Mouse (Mus musculus): ENCODE measurements at regions not wholly inside any gene's neighbourhood (a gene's known extent, or its start where the extent isn't known, plus 50 kb on each side); places are given as distances from the start of the nearest gene placed in this dataset.
"Not testable (repeated sequence)": the region's sequence is repeated elsewhere in the genome, so short reads cannot be mapped to it uniquely, and the experiment has no call there.

- intact Hi-C loops (cut with DNase I): no loop called here
Measured at GRCm38 (mm10) chr17:47271979-47272677, 96.6 kb upstream of the Mrps10 start.

DNA sequence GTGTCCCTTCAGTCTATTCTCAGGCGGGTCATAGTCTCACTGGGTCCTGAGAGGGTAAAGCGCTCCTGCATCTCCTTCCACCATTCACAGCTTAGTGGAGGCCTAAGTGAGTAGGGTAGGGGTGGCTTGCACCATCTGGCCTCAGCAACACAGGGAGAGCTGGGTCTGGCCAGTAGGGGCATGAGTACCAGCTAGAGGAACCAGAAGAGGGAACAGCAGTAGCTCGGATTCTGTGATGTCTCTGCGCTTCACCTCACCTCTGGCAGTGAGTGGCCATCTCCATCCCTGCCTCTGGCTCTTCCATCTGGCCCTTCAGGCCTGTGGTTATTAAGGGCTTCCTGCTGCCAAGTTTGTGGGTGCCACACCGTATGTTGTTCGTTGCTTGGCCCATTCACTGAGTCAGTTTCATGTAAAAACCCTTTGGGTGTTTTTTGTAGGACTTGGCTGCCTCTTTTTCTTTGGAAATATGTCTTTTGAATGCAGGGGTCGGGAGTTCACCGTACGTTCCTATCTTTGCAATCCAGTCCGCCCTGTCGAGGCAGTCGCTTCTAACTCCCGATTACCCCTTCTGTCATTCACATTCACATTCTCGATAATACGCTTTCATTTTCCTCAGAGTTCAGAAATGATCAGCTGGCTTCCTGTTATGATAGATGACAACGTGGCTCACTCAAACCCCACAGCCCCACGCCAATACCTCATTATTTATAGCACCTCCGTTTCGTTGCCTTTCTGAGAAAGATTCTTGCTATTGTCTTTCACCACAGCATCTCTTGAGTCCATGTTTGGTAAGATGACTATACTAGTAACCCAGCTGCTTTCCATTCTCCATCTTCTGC lies 99.4 kb upstream of the Mrps10 start:
- intact Hi-C loops (cut with DNase I): no loop called here

DNA sequence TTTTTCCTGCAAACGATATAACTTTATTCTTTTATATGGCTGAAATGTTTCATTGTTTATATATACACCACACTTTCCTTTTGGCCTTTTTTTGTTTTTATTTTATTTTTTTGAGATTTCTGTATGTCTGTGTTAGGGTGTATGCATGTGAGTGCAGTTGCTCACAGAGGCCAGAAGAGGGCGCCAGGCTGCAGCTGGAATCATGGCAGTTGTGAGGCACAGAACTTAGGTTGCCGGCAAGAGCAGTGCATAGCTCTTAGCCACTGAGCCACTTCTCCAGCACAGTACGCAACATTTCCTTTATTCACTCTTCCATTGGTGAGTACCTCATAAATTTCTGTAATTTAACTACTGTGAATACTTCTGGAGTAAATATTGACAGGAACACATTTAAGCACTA lies 100.8 kb upstream of the Mrps10 start:
- intact Hi-C loops (cut with DNase I): no loop called here

DNA sequence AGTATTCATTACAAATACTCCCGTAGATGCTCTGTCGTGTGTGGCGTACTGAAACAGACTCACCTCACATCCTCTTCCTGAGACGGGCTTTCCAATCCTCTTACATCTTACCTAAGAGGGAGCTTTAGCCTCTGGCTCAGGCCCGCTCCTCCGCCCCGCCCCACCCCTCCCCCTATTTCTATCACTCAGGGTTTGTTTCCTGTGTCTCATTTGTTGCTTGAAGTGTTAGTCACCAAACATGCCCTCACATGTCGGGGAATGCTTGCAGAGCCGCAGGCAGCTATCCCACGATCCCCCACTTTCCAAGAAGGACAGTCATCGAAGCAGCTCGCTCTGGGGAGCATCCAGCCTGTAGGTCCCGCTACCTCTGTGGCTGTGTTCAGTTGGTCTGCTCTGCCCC lies 101.6 kb upstream of the Mrps10 start:
- intact Hi-C loops (cut with DNase I): no loop called here

DNA sequence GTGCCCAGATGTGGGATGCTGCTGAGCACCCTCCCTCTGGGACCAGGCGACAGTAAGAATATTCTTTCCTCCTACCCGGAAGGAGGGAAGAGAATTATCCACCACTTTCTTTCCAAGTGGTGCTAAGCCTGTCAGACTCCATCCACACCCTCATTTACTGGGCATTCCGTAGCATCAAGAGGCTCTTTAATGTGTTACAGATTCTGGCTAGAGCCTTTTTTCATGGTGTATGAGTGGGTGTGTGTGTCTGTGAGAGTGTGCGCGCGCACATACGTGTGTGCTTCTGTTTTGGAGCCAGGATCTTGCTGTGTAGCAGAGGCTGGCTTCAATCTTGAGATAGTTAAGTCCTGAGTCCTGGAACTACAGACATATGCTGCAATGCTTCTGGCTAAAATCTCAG lies 102.4 kb upstream of the Mrps10 start:
- intact Hi-C loops (cut with DNase I): no loop called here

GRCm38 (mm10) chr17:47262986-47263385 lies 105.7 kb upstream of the Mrps10 start:
- intact Hi-C loops (cut with DNase I): no loop called here

DNA sequence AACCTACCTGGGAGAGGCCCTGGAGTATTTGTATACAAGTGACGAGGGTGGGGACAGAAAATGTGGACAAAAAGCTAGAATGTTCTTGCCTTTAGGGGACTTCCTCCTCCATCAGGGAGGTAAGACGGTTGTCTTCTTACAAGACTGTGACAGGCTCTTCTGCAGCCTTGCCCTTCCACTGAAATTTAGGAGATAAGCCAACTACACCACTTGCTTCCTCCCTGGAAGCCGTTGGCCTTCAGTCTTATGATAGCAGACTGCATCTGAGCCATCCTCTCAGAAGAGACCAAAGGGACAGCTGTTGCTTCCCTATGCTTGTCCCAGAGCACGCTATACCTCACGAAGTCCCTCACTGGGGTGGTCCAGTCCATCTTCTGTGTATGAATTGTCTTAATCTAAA lies 106.5 kb upstream of the Mrps10 start:
- intact Hi-C loops (cut with DNase I): no loop called here

GRCm38 (mm10) chr17:47260976-47261375 lies 107.7 kb upstream of the Mrps10 start:
- intact Hi-C loops (cut with DNase I): no loop called here

DNA sequence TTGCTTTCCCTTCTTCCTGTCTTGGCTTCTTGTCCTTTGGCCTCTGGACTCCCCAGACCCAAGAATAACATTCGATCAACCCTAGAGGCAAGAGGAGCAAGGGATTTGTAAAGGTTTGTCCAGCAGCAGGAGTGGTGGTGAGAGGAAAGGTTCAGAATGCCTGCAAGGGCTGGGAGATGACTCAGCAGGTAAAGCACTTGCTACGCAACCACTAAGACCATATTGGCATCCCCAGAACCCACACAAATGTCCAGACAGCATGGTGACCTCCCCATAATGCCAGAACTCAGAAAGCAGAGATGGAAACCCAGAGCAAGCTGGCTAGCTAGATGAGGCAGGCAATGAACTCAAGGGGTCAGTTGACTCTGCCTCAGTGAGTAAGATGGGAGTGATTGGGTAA lies 110.4 kb upstream of the Mrps10 start:
- intact Hi-C loops (cut with DNase I): no loop called here

- intact Hi-C loops (cut with DNase I): no loop called here
Measured at GRCm38 (mm10) chr17:47255209-47255608, 113.5 kb upstream of the Mrps10 start.

DNA sequence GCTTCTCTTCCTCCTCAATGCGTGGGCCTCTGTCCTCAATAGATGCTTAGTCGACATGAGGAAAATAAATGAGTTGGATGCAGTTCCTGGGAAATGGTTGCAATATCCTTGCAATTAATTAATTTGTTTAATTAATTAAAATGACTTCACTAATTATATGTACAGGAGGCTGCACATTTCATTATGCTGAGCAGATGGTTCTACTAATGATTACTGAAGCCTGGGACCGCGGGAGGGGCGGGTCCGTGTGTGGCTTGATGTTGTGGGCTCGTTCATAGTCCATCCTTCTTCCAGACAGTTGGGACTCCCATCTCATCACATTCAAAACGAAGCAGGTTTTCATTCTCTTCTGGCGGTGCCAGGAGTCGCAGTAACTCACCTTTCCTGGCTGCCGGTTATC lies 114.7 kb upstream of the Mrps10 start:
- intact Hi-C loops (cut with DNase I): no loop called here

DNA sequence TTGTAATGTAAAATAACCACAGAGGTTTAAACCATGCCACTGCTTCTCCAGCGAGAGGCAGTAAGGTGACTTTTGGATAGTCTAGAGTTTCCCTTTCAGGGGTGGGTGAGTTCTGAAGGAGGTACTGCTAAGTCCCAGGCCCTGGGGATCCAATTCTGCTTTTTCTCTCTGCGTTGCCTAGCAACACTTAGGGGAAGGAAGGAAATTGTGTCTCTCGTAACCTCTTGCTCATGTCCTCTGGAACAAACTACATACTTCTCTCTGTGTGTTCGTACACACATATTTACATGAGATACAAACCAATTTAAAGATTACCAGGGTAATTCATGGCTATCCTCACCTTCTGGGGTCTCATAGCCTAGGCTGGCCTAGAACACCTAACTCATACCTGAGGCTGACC lies 118.7 kb upstream of the Mrps10 start:
- intact Hi-C loops (cut with DNase I): no loop called here

DNA sequence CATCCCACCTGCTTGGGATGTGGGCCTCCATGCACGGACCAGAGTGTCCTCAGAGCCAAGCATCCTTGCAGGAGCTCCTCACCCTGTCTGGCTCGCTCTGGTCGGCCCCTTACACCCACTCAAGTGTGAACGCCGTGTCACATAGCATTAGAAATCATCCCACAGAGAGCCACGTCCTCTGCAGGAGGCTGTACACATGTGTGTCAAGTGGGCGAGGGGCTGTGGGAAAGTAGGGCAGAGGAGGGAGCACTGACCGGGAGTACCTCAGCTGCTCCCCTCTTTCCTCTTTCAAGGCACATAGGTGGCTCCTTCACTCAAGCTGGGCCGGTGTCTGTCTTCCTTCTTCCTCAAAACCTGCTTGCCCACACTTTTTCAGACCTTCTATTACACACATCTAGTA lies 119.5 kb upstream of the Mrps10 start:
- intact Hi-C loops (cut with DNase I): no loop called here

GRCm38 (mm10) chr17:47248053-47248452 lies 120.6 kb upstream of the Mrps10 start:
- intact Hi-C loops (cut with DNase I): no loop called here

DNA sequence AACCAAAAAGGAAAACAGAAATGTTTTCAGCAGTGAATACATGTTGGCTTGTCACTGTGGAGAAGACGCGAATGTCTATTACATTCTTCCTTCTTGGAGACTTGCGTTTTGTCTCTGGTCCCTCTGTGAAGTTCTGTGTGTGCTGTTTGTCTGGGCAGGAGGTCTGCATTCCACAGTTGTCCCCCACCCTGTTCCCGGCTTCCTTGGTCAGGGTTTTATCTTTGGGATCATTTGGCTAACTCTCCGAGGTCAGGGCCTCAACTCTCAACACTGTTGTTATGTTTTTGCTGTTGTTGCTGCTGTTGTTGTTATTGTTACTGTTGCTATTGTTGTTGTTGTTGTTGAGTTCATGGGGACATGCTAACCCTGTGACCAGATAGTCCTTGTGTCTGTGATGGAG lies 121.2 kb upstream of the Mrps10 start:
- intact Hi-C loops (cut with DNase I): no loop called here

DNA sequence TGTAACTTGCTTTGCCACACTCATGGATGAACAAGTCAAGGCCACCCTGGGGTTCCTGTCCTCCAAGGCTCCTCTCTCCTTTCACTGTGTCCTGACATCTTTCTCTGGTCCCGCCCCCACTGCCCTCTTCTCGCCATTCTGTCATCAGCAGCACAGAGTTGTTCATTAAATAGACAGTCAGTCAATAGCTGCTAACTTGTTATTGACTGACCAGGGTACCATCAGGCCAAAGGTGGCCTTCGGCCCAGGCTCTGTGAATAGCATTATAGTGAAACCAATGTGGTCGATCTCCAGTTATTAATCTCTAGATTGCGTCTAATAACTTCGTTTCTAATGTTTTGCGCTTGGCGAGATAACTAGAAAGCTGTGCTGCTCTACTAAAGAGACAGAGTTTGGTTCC lies 122.1 kb upstream of the Mrps10 start:
- intact Hi-C loops (cut with DNase I): no loop called here

DNA sequence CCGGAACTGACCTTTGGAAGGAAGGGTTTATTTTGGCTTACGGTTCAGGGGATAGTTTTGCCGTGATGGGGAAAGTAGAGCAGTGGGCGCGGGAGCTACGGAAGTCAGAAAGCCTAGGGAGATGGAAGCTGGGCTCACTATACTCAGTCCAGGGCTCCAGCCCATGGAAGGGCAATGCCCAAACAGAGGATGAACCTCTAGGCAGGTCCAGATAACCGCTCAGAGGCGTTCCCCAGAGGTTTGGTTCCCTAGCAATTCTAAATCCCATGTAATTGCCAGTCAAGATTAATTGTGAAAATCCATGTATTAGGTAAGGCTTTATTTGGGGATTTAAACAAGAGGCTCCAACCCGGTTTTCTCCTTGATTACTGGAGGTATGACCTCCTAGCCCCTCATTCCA lies 123.1 kb upstream of the Mrps10 start:
- intact Hi-C loops (cut with DNase I): no loop called here

DNA sequence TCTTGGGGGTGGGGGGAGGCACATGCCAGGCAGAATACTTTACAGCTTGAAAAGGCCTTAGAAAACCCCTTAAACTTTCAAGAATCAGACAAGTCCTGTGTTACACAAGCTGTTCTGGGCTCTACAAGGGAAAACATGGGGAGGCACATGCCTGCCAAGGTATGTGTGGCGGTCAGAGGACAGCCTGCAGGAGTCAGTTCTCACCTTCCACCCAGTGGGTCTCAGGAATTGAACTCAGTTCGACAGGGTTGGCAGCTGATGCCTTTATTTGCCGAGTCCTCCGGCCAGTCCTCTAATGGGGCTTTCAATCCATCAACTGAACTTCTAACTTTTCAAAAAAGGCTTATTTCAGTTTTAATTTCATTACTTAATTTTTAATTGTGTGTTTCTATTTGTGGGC lies 129.6 kb upstream of the Mrps10 start:
- intact Hi-C loops (cut with DNase I): no loop called here

DNA sequence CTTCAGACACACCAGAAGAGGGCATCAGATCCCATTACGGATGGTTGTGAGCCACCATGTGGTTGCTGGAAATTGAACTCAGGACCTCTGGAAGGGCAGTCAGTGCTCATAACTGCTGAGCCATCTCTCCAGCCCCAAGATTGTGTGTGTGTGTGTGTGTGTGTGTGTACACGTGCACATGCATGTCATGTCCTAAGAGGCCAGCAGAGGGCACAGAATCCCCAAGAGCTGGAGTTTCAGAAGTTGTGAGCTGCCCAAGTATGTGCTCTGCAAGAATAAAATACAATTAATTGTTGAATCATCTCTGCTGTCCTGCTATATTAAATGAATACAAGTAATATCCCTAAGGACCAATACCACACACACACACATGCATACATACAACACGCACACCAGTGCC lies 130.8 kb upstream of the Mrps10 start:
- intact Hi-C loops (cut with DNase I): not testable (repeated sequence)

DNA sequence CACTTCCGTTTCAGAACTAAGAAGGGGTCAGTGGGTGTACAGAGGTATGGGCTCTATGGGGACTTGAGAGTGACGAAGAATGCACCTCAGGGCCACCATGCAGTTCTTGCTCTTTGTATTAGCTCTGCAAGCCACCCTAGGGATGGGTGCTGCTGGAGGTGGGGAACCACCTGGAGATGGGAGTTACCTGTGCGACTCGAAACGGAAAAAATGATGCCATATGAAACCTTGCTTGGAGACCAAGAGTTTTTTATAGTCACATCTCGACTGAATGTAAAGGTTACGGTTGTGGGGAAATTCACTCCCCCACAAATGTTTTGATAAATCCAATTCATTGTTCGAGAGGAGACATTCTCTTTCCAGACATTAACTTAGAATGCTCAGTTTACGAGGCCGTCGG lies 134.3 kb upstream of the Mrps10 start:
- intact Hi-C loops (cut with DNase I): no loop called here

DNA sequence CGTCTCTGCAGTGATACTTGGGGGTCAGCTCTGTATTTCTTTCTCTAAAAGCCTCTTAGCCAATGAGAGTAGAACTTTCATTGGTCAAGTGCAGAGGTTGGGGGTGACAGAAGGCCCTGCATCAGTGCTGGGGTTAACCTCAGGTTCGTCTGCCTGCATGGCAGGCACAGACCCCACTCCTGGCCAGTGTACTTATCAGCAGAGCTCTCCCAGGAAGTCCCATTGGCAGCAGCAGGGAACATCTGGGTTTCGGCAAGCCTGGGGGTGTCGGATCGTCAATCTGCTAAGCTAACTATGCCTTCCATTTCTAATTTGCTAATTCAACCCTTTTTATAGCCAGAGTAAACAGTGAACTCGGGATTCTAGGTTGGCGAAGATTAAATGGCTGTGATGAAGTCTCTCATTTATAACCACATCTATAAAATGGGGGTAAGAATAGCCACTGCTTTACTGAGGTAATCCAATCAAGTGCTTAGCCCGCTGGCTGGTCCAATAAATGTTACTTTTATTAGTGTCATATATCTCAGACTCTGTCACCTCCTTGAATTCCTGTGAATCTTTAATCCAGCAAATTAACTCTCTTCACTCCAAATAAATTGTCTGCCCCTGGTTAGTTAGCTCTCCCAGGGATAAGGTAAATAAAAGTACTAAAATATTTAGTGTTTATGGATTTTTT lies 135.5 kb upstream of the Mrps10 start:
- intact Hi-C loops (cut with DNase I): no loop called here

GRCm38 (mm10) chr17:47230715-47231114 lies 138.0 kb upstream of the Mrps10 start:
- intact Hi-C loops (cut with DNase I): no loop called here
